Mouse (Mus musculus): ENCODE measurements around the gene Il15.

Il15 gene

GRCm38 (mm10) chr8:82351268-82351943 is 51.6 kb downstream of the Il15 start:
- DNase-seq = no peak

DNA sequence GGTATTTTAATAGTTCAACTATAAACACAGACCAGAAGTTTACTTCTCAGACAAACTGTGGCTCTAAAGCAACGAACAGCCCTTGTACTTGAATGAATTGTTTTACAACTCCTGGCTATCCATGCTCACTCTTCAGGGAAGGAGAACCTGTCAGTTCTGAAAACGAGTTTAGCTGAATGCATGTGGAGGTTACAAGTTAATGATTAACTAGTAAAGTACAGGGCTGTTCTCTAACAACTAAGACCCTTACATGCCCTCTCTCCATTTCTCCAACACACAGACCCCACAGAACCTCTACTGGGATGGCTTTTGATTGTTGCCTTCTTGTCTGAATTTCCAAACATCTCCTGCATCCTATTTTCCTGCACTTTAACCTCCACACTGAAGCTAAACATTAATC is 53.7 kb downstream of the Il15 start:
- DNase-seq = no peak

- DNase-seq = no peak
These were observed 56.5 kb downstream of the Il15 start for GRCm38 (mm10) chr8:82346485-82346884.

DNA sequence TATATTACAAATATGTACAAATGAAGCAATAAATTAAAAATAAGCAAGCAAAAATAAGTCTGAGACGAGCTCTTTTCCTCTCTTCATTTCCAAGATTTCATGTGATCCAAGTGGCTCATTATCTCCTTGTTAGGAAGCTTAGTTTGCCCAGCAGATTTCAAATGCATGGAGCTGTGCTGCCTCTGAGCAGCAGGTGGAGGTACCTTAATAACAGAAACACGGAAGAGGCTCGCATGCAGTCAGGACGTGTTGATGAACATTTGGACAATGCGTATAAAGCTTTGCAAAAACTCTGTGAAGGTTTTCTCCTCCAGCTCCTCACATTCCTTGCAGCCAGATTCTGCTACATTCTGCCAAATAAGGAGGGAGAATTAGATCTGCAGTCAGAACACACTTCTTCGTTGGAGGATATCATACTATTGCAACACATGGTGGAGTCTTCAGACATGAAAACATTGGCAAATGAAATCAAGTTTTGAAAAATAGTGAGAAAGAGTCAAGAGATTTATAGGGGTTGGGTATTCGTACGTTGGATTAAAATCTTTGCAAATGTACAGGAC is 71.3 kb downstream of the Il15 start:
- DNase-seq = no peak

DNA sequence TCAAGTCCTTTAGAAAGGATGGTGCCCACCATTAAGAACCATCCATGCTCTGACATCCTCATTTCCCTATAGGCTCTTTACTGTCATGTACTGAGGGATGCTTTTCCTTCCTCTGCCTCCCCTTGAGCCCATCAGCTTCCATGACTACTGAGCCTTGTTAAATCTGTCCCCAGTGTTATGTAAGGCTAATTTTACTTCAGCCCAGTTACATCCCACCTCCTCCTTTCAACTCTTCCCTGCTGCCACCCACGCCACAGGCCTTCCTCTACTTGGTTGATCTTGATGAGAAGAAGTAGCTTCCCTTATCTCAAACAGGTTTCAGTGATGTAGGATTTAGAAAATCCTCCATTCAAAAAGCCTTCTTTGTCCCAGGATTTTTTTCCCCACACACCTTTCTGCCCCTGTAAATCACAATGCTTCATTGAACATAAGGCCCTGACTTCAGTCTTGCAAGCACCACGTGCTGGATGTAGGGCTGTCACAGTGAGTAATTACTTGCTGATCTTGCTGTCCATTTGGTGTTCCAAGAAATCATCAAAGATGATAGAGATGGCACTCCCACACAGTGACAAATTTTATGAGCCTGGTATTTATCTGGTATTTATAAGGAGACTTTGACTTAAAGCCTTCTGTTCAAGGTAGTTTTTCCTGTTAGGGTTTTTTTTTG is 74.9 kb downstream of the Il15 start:
- no peak for DNase-seq

DNA sequence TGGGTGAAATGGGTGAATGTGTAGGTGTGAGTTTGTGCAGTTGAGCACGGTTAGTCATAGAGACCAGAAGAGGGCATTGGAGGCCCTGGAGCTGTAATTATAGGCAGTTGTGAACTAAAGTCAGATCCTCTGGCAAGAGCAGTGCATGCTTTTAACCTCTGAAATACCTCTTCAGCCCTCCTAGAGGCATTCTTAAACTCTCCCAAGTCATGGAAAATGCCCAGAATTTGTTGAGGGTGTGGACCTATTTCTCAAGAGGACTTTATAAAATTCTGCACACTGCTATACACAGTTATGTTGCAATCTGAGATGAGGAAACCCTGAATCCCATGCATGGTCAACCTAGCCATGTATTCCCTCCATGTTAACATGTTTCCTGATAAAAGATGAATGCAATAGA is 77.0 kb downstream of the Il15 start:
- no peak for DNase-seq

GRCm38 (mm10) chr8:82325586-82325985 is 77.4 kb downstream of the Il15 start:
- no peak for DNase-seq

DNA sequence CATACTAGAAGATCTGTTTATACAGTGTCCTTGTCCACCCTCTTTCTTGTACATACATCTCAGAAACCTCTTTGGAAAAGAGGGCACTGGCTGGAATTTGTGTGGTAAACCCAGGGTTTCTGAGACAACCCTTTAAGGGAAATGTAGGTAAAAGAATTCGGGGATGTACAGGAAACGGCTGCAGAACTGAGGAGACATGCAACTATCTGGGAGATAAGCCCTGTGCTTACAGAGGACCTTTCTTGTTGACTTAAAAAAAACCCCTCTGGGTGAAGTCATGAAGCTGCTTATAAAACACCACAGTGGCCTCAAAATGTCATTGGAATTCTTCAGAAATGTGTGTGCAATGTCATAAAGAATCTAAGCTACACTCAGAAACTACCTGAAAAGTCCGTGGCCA is 85.6 kb downstream of the Il15 start:
- no peak for DNase-seq

- DNase-seq = no peak
These were observed 96.6 kb downstream of the Il15 start for GRCm38 (mm10) chr8:82306424-82306823.

DNA sequence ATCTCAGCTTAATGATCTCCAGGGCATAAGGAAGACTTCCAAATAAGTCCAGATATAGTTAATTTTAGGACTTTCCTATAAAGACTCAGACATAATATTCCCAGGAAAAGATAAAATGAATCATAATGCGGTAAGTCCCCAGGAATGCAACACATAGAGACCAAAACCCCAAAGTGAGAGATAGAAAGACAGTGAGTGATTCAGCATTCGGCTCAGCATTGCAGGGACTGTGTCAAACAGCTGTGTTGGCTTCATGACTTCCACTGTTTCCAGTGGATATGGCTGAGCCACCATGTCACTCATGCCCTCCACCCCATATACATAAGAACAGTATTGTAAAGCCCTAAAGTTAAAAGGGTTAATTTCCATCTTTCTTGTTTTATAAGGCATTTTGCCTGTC is 106.8 kb downstream of the Il15 start:
- no peak for DNase-seq

- no peak for DNase-seq
These were observed 111.4 kb downstream of the Il15 start for GRCm38 (mm10) chr8:82291659-82292058.

DNA sequence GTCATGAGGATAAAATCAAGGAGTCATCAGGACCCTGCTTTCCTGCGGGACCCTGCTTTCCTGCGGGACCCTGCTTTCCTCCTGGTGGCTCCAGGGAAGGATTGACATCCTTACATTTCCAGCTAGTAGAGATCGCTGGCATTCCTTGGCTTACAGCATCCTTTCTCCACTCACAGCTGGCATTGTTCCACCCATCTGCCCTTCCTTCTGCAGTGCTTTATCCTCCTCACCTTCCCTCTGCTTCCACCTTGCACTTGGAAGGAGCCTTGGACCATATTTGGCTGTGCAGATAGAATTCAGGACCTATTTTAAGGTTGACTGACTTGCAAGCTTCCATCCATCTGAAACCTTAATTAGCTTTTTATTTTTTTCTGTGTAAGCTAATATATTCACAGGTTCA is 117.2 kb downstream of the Il15 start:
- no peak for DNase-seq

DNA sequence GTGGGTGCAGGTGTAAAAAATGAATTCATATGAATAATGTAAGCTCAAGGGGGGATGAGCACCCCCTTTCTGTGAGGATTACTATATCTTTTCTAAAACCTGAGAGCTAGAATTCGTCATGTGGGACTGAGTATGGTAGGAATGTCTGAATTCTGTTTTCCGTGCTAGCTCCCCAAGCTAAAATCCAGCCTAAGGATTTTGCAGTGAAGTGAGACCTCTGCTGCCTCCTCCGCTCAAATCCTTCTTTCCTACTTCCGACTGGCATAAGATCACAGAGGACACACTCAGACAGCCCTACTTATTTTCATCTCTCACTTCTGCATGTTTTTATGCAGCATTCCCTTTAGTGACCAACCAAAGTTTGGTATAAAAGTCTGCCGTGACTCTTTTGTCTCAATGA is 121.0 kb downstream of the Il15 start:
- DNase-seq = no peak

All from thymus, adult 18-20 months (tissue).